Mouse (Mus musculus) heart, postnatal 25 days (tissue): ENCODE measurements around the gene Inca1. TPM values are rescaled to one million over a fixed set of nuclear protein-coding genes. Genes with fewer than 3 reads are reported as not detected.

Source experiments
- DNase-seq: peaks from one replicate; pipeline ENCODE4 v3.0.0; 2022; ENCODE audit warnings: low spot score
- intact Hi-C: fragments of 180-260 bp; cut with DNase I; formaldehyde crosslinking; loops from one replicate; pipeline ENCODE4 v1.15.1; 2025
- total RNA-seq, 2 experiments: library from RNA; stranded (reverse); gene quantifications; 2 replicates each; pipeline ENCODE4 v1.2.3; 2021

Gene Inca1
- total RNA-seq, 2 experiments from 2014 or later, result 6.4 to 8.1 TPM

GRCm38 (mm10) chr11:70655571-70656455 lies 44.1 kb downstream of the Inca1 start:
- intact Hi-C loops, result loop anchor here (2.0 to 10.0 kb wide), 2 partner anchors 13 to 641 kb away; partner anchors contain the start of genes Acadvl, Dlg4 and Spag7
- DNase-seq, result peak; percentile 67

GRCm38 (mm10) chr11:70654923-70655570 lies 44.9 kb downstream of the Inca1 start:
- DNase-seq, result peak; percentile 71

GRCm38 (mm10) chr11:70654198-70654922 lies 45.6 kb downstream of the Inca1 start, which contains the start of gene Pfn1:
Gene Pfn1 (minus strand): TSS chr11:70654644.
- peak; percentile 50 for DNase-seq
- intact Hi-C loops, result loop anchor here (2.0 to 10.0 kb wide), 2 partner anchors 14 to 640 kb away; partner anchors contain the start of genes Acadvl, Dlg4 and Spag7

More at GRCm38 (mm10) chr11:70654923-70655570, 44.9 kb downstream of the Inca1 start:
- intact Hi-C loops, result loop anchor here (2.0 to 10.0 kb wide), 2 partner anchors 14 to 640 kb away; partner anchors contain the start of genes Acadvl, Dlg4 and Spag7

- intact Hi-C loops, result loop anchor here (2.0 to 10.0 kb wide), 2 partner anchors 15 to 639 kb away; partner anchors contain the start of genes Acadvl, Dlg4 and Spag7
- DNase-seq, result peak; percentile 49
Measured at GRCm38 (mm10) chr11:70653345-70654197, 46.4 kb downstream of the Inca1 start.

- intact Hi-C loops, result loop anchor here (10.0 kb wide), 1 partner anchor 638 kb away; the partner anchor contains the start of genes Acadvl and Dlg4
- no peak for DNase-seq
Measured at GRCm38 (mm10) chr11:70652884-70653344, 47.0 kb downstream of the Inca1 start.

GRCm38 (mm10) chr11:70652029-70652883 lies 47.7 kb downstream of the Inca1 start:
- intact Hi-C loops, result loop anchor here (10.0 kb wide), 1 partner anchor 637 kb away; the partner anchor contains the start of genes Acadvl and Dlg4
- DNase-seq, result no peak

GRCm38 (mm10) chr11:70651391-70651790 lies 48.6 kb downstream of the Inca1 start:
- intact Hi-C loops, result loop anchor here (10.0 kb wide), 1 partner anchor 637 kb away; the partner anchor contains the start of genes Acadvl and Dlg4
- DNase-seq, result no peak

- no peak for DNase-seq
- intact Hi-C loops, result loop anchor here (10.0 kb wide), 1 partner anchor 636 kb away; the partner anchor contains the start of genes Acadvl and Dlg4
Measured at GRCm38 (mm10) chr11:70650322-70651175, 49.4 kb downstream of the Inca1 start.

GRCm38 (mm10) chr11:70649185-70649734 lies 50.7 kb downstream of the Inca1 start:
- intact Hi-C loops, result no loop called here
- DNase-seq, result no peak

GRCm38 (mm10) chr11:70648512-70648911 lies 51.4 kb downstream of the Inca1 start:
- intact Hi-C loops, result no loop called here
- no peak for DNase-seq

- DNase-seq, result no peak
- intact Hi-C loops, result loop anchor here (2.0 kb wide), 1 partner anchor 55 kb away; no protein-coding TSS in a partner anchor
Measured at GRCm38 (mm10) chr11:70647716-70648420, 52.1 kb downstream of the Inca1 start.

GRCm38 (mm10) chr11:70646691-70647650 lies 53.0 kb downstream of the Inca1 start, which contains the start of the genes Rnf167 and Slc25a11:
Gene Rnf167 (plus strand): TSS chr11:70647235.
Gene Slc25a11 (minus strand): TSS chr11:70647479.
- intact Hi-C loops, result loop anchor here (2.0 kb wide), 1 partner anchor 56 kb away; no protein-coding TSS in a partner anchor
- DNase-seq, result peak; percentile 94

GRCm38 (mm10) chr11:70646259-70646555 lies 53.7 kb downstream of the Inca1 start:
- DNase-seq, result no peak
- intact Hi-C loops, result loop anchor here (2.0 kb wide), 1 partner anchor 57 kb away; no protein-coding TSS in a partner anchor
